Mouse (Mus musculus) spleen, postnatal 4 days (tissue): Measurements from ENCODE around the gene Prss3.
"Not testable (repeated sequence)": the region's sequence is repeated elsewhere in the genome, so short reads cannot be mapped to it uniquely, and the experiment has no call there.

Source experiments
- DNase-seq, 2 experiments: peaks; one replicate each; pipeline ENCODE4 v3.0.0; 2022; ENCODE audit warnings: low spot score in 2 of 2

Prss3 gene

DNA sequence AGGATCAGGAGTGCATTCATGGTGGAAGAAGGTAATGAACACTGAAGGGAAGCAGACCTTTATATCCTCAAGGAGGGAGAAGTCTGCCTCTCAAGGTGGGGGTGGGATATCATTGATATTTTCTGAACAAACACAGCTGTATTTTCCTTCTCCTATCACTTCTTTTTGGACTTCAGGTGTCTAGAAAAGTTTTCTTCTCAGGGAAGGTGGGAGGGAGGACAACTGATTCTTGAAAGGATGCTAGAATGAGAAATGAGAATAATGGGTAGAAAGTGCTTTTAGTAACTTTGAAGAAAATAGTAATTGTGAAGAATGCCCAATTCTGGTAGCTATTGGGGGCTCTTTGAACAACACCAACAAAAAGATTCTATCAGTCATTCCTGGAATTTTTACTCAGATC lies at the start of gene Prss3:
Gene Prss3, minus strand, starts transcription at position 101 of the 400 bp plus-strand sequence.
- not testable (repeated sequence) for DNase-seq

DNA sequence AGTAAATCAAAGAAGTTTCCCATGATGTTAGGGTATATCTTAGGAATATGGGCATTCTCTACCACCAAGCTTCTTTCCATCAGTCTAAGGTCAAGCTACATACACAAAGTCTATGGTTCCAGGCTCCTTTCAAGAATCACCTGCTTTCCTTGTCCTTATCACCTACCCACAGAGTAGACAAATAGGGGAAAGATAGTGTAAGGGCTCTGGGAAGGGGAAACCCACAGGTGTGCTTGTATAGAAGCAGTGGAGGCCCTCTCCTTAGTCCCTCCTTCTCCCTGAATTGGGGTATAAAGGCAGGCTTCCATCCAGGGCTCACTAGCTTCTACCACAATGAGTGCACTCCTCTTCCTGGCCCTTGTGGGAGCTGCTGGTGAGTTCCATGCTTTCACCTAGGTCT lies 14.6 kb upstream of the Prss3 start, which contains the start of gene Gm5771:
Gene Gm5771, plus strand, starts transcription at position 301 of the 400 bp plus-strand sequence.
- not testable (repeated sequence) for DNase-seq

DNA sequence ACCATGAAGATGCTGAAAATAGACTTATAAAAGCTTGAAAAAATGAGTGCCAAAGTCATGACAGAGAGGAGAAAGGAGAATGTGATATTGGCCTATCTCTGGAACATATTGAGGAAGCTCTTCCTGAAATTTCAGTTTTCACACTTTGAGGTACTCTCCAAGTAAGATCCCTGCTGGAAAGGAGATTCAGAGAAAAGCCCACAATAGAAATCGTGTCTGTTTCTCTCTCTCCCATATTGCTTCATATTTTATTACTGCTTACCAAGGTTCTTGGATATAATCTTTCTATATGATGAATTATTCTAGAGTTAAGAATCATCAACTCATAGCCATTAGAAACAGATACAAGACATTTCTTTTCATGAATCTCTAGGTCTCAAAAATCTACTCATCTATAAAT lies 14.2 kb upstream of the Prss3 start:
- DNase-seq: not testable (repeated sequence)

DNA sequence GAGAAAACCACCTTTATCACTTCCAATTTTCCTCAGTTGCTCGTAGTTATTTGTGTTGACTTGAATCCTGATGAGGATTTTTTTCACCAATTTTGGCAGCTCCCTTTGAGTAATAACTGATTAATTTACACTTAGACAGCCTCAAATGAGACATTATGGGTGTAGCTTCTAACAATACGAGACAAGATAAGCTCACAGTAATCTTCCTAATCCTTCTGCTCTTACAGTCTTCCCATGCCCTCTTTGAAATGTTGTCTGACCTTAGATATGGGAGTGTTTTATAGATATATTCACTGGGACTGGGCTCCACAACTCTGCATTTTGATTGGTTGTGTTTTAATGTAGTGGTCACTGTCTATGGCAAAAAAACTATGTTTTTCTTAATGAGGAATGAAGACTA lies 9.3 kb upstream of the Prss3 start:
- no peak for DNase-seq

DNA sequence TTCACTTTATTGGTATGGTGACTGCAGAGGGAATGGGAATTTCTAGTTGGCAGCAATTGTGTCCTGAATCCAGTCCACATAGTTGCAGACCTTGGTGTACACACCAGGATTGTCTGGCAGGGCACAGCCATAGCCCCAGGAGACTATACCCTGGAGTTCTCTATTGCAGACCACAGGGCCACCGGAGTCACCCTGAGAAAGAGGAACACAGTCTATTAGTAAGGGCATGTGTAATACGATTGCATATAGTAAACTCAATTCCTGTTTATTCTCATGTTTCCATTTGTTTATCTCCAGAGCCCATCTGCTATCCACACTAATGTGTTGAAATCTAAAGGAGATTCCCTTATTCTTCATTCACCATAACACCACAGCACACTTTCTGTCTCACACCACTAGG lies 3.7 kb downstream of the Prss3 start:
- DNase-seq: not testable (repeated sequence)

- DNase-seq: no peak
Observed at GRCm38 (mm10) chr6:41353932-41354331, 23.5 kb downstream of the Prss3 start, which contains the start of gene Try10. Gene Try10, plus strand, starts transcription at chr6:41354105.
